ENCODE assay signal across 9 mouse cellular contexts in genomic region chr11:78495904-78496303, GRCm38 (mm10). TPM values are rescaled to one million over a fixed set of nuclear protein-coding genes. Genes with fewer than 3 reads are reported as not detected.
DNase-seq lines count a peak whose midpoint lies in the region; ATAC-seq and TF ChIP-seq lines count a peak whose summit lies in the region.
"Had no signal": no experiment of that assay in that cellular context is flagged by ENCODE, and none has a peak within 500 bp of the region (broad histone marks: within the 10 kb centered on the region; RNA-seq: fewer than 3 reads in every experiment).

No protein-coding gene starts in this region.

- 16% methylated on average over 6 of the region's 6 CpGs for WGBS in cerebellum, adult 2 months
- 7% methylated on average over 6 of the region's 6 CpGs for WGBS in limb, embryonic 10.5 days

- peak overlapping the region; percentile 77 for H3K4me3 ChIP-seq in cerebellum, adult 2 months (replicated peaks; ENCODE audit: insufficient read depth, low read depth, low read length)
- H3K4me3 ChIP-seq in limb, embryonic 10.5 days = no peak overlapping the region

- no peaks in the 10 kb centered on the region for H3K27me3 ChIP-seq in cerebellum, adult 2 months (ENCODE audit: control insufficient read depth, insufficient read depth, low read length)
- H3K27me3 ChIP-seq in limb, embryonic 10.5 days (ENCODE audit: low read depth, poor library complexity, severe bottlenecking) = peaks cover 91% of the 10 kb centered on the region

- no peak overlapping the region for H3K27ac ChIP-seq in cerebellum, adult 2 months (ENCODE audit: insufficient read depth, low read length)
- H3K27ac ChIP-seq in limb, embryonic 10.5 days = no peak overlapping the region

- H3K9me3 ChIP-seq in limb, embryonic 10.5 days (replicated peaks) = no peaks in the 10 kb centered on the region

- no peaks in the 10 kb centered on the region for H3K36me3 ChIP-seq in limb, embryonic 10.5 days

- TF ChIP-seq CTCF in cerebellum, adult 2 months (IDR thresholded peaks at IDR 0.05; ENCODE audit: borderline replicate concordance, insufficient read depth, low read depth, low read length) = no peak

- H3K4me1 ChIP-seq in cerebellum, adult 2 months (ENCODE audit: control insufficient read depth, insufficient read depth, low read length) = peaks cover 3% of the 10 kb centered on the region; the same call in 1 of the 2 replicates
- peaks cover 18% of the 10 kb centered on the region for H3K4me1 ChIP-seq in limb, embryonic 10.5 days

- TF ChIP-seq POLR2A in cerebellum, adult 2 months (IDR thresholded peaks at IDR 0.05; ENCODE audit: borderline replicate concordance, insufficient read depth, low read length) = no peak

- intact Hi-C loops in left cerebral cortex, postnatal 14 days (cut with DNase I) = no loop called here

- peak in 1 of 2 experiments; percentile 39 for DNase-seq in cerebellum, adult 2 months
- DNase-seq in cerebellum, postnatal 36 days = no peak
- DNase-seq in 416B (ENCODE audit: low read depth) = peak; percentile 46
- DNase-seq in embryo, embryonic 10.5 days (ENCODE audit: low spot score) = peak; percentile 78
- peak; percentile 78 for DNase-seq in limb, embryonic 10.5 days (ENCODE audit: low spot score)
- DNase-seq in retina, embryonic 14.5 days (ENCODE audit: low spot score) = peak; percentile 65
- DNase-seq in left cerebral cortex, postnatal 14 days (ENCODE audit: low spot score in 2 of 2) = no peak

- ATAC-seq in erythroblast, adult 5-6 weeks (replicated peaks; ENCODE audit: low FRiP score, poor library complexity, severe bottlenecking) = no peak

RNA-seq across cellular contexts. Expression of gene Sarm1, which starts 1.6 kb away (rescaled TPM):
- 29.0 and 32.0 TPM in 2 replicates for polyA plus RNA-seq in cerebellum, adult 2 months (2012; rRNA removed)
- 2.3 and 2.5 TPM in 2 replicates for polyA plus RNA-seq in limb, embryonic 10.5 days (2016; fragmentation: Nextera tagmentation; extraction: Ambion mirVana)
- 10 to 100 TPM; 43.5 to 44.2 TPM for total RNA-seq in left cerebral cortex, postnatal 14 days (2021)
- total RNA-seq in erythroblast, adult 5-6 weeks (2015; ENCODE audit: low replicate concordance) = not detected in 2 replicates
- total RNA-seq in erythroblast, adult 5-6 weeks (2017; ENCODE audit: low replicate concordance) = not detected in 2 replicates

RNA-seq across cellular contexts. Expression of gene Vtn, which starts 3.0 kb away (rescaled TPM):
- polyA plus RNA-seq in cerebellum, adult 2 months (2012; rRNA removed) = 142 and 143 TPM in 2 replicates
- 0.11 TPM in 1 of 2 replicates, not detected in the other for polyA plus RNA-seq in limb, embryonic 10.5 days (2016; fragmentation: Nextera tagmentation; extraction: Ambion mirVana)
- 100 to 1,000 TPM in 1 of 2 experiments, 10 to 100 TPM in 1; 90.5 to 105 TPM for total RNA-seq in left cerebral cortex, postnatal 14 days (2021)
- not detected in 2 replicates for total RNA-seq in erythroblast, adult 5-6 weeks (2015; ENCODE audit: low replicate concordance)
- total RNA-seq in erythroblast, adult 5-6 weeks (2017; ENCODE audit: low replicate concordance) = not detected in 2 replicates

RNA-seq across cellular contexts. Expression of gene Sebox, which starts 7.3 kb away (rescaled TPM):
- 14.7 and 17.3 TPM in 2 replicates for polyA plus RNA-seq in cerebellum, adult 2 months (2012; rRNA removed)
- not detected in 2 replicates for polyA plus RNA-seq in limb, embryonic 10.5 days (2016; fragmentation: Nextera tagmentation; extraction: Ambion mirVana)
- total RNA-seq in left cerebral cortex, postnatal 14 days (2021) = 1 to 10 TPM; 1.2 to 1.3 TPM
- total RNA-seq in erythroblast, adult 5-6 weeks (2015; ENCODE audit: low replicate concordance) = not detected in 2 replicates
- total RNA-seq in erythroblast, adult 5-6 weeks (2017; ENCODE audit: low replicate concordance) = not detected in 2 replicates
- total RNA-seq: heart, adult 18-20 months had no signal

RNA-seq across cellular contexts. Expression of gene Tmem199, which starts 16.1 kb away (rescaled TPM):
- 67.9 and 69.5 TPM in 2 replicates for polyA plus RNA-seq in cerebellum, adult 2 months (2012; rRNA removed)
- 73.7 and 85.5 TPM in 2 replicates for polyA plus RNA-seq in limb, embryonic 10.5 days (2016; fragmentation: Nextera tagmentation; extraction: Ambion mirVana)
- total RNA-seq in left cerebral cortex, postnatal 14 days (2021) = 10 to 100 TPM; 37.1 to 44.2 TPM
- 3.8 and 13.8 TPM in 2 replicates for total RNA-seq in erythroblast, adult 5-6 weeks (2015; ENCODE audit: low replicate concordance)
- 4.0 and 5.3 TPM in 2 replicates for total RNA-seq in erythroblast, adult 5-6 weeks (2017; ENCODE audit: low replicate concordance)

RNA-seq across cellular contexts. Expression of gene Poldip2, which starts 16.1 kb away (rescaled TPM):
- 133 TPM in 2 replicates for polyA plus RNA-seq in cerebellum, adult 2 months (2012; rRNA removed)
- 179 TPM in 2 replicates for polyA plus RNA-seq in limb, embryonic 10.5 days (2016; fragmentation: Nextera tagmentation; extraction: Ambion mirVana)
- 100 to 1,000 TPM; 115 to 119 TPM for total RNA-seq in left cerebral cortex, postnatal 14 days (2021)
- 6.9 and 17.5 TPM in 2 replicates for total RNA-seq in erythroblast, adult 5-6 weeks (2015; ENCODE audit: low replicate concordance)
- 7.8 and 13.4 TPM in 2 replicates for total RNA-seq in erythroblast, adult 5-6 weeks (2017; ENCODE audit: low replicate concordance)

Comparison
In these comparisons a context has a peak if more than half of its experiments do, and no peak if none do; other contexts are left out.
1. DNase-seq: peak in 416B (single experiment), embryo, embryonic 10.5 days (single experiment), limb, embryonic 10.5 days (single experiment) and retina, embryonic 14.5 days (single experiment); none in cerebellum, postnatal 36 days (0 of 2) and left cerebral cortex, postnatal 14 days (0 of 2).
2. RNA of gene Sarm1, which starts 1.6 kb away (total RNA-seq): 43.5 to 44.2 TPM in left cerebral cortex, postnatal 14 days; not detected in erythroblast, adult 5-6 weeks; every median in the first group is over 10 times any median in the second.
3. RNA of gene Vtn, which starts 3.0 kb away (total RNA-seq): 90.5 to 105 TPM in left cerebral cortex, postnatal 14 days; not detected in erythroblast, adult 5-6 weeks; every median in the first group is over 10 times any median in the second.